Mouse (Mus musculus) stomach, embryonic 14.5 days (tissue): ENCODE results near the gene Npc2. TPM values are rescaled to one million over a fixed set of nuclear protein-coding genes. Genes with fewer than 3 reads are reported as not detected.

ENCODE experiments used
- ATAC-seq: fragments of 200-750 bp; cut with Nextera tagmentation; 2 replicates; pipeline ENCODE4 v1.8.0; 2017; ENCODE audit warnings: low read depth, moderate TSS enrichment; ENCODE audit not compliant: insufficient number of reproducible peaks, insufficient read depth, low FRiP score
- H3K27ac ChIP-seq: fragments of 300-500 bp; sonication (generic); 2 replicates; pipeline ENCODE4 v1.5.1; 2014; ENCODE audit warnings: mild to moderate bottlenecking, low read length, moderate library complexity, mixed read lengths
- H3K27me3 ChIP-seq: fragments of 300-500 bp; sonication (generic); 2 replicates; pipeline ENCODE4 v1.6.1; 2014; ENCODE audit warnings: low read length, control low read depth, mixed read lengths; ENCODE audit not compliant: control insufficient read depth, insufficient read depth
- H3K36me3 ChIP-seq: fragments of 300-500 bp; sonication (generic); 2 replicates; pipeline ENCODE4 v1.6.1; 2014; ENCODE audit warnings: mild to moderate bottlenecking, control low read depth, low read length, moderate library complexity, mixed read lengths; ENCODE audit not compliant: control insufficient read depth, insufficient read depth
- H3K4me1 ChIP-seq: fragments of 300-500 bp; sonication (generic); 2 replicates; pipeline ENCODE4 v1.6.1; 2014; ENCODE audit warnings: low read length, control low read depth, mixed read lengths; ENCODE audit not compliant: control insufficient read depth, insufficient read depth
- H3K4me2 ChIP-seq: fragments of 300-500 bp; sonication (generic); replicated peaks from 2 replicates; pipeline ENCODE4 v1.6.1; 2014; ENCODE audit warnings: low read depth, low read length, control low read depth
- H3K4me3 ChIP-seq: fragments of 300-500 bp; sonication (generic); 2 replicates; pipeline ENCODE4 v1.5.1; 2014; ENCODE audit warnings: low read depth, low read length, control low read depth
- H3K9ac ChIP-seq: fragments of 300-500 bp; sonication (generic); replicated peaks from 2 replicates; pipeline ENCODE4 v1.6.1; 2014; ENCODE audit warnings: low read depth, mild to moderate bottlenecking, control low read depth, low read length, moderate library complexity, mixed read lengths
- H3K9me3 ChIP-seq: fragments of 300-500 bp; sonication (generic); 2 replicates; pipeline ENCODE4 v1.6.1; 2016; ENCODE audit warnings: low read depth, low read length, control low read depth; ENCODE audit not compliant: control insufficient read depth
- WGBS: fragments of 180-500 bp; shearing (Covaris S2); extraction: QIAGEN DNeasy Blood & Tissue Kit; methylation state at CpG from one replicate; pipeline ENCODE4 v1.1.7; 2014; 5-methylcytosine and 5-hydroxymethylcytosine counted together
- polyA plus RNA-seq: library from polyadenylated mRNA; unstranded; fragments of >200 nt; fragmentation: Nextera tagmentation; extraction: Ambion mirVana; gene quantifications from 2 replicates; pipeline ENCODE4 v1.2.1, GENCODE M21; 2014

Gene Npc2
- polyA plus RNA-seq, 1 experiment from 2014 or later, result 66.2 TPM

- H3K9ac ChIP-seq, result no peak overlapping the region
- ATAC-seq, result no peak
- WGBS, result 83% methylated on average over 6 of the region's 6 CpGs
Observed at GRCm38 (mm10) chr12:84809033-84809432, 36.1 kb upstream of the Npc2 start.

GRCm38 (mm10) chr12:84807351-84807750, 34.4 kb upstream of the Npc2 start:
- 79% methylated on average over 13 of the region's 13 CpGs for WGBS
- H3K9me3 ChIP-seq, result no peaks in the 10 kb centered on the region
- no peaks in the 10 kb centered on the region for H3K36me3 ChIP-seq
- H3K4me2 ChIP-seq, result no peak overlapping the region
- ATAC-seq, result no peak
- no peak overlapping the region for H3K4me3 ChIP-seq
- H3K9ac ChIP-seq, result no peak overlapping the region
- 0 out of 2 replicates have a peak, but pooled peaks cover 3% of the 10 kb centered on the region for H3K4me1 ChIP-seq
- no peak overlapping the region for H3K27ac ChIP-seq
- H3K27me3 ChIP-seq, result no peaks in the 10 kb centered on the region

More at GRCm38 (mm10) chr12:84809033-84809432, 36.1 kb upstream of the Npc2 start:
- H3K4me3 ChIP-seq, result no peak overlapping the region
- H3K27ac ChIP-seq, result no peak overlapping the region
- H3K36me3 ChIP-seq, result no peaks in the 10 kb centered on the region
- H3K4me2 ChIP-seq, result no peak overlapping the region
- 0 out of 2 replicates have a peak, but pooled peaks cover 3% of the 10 kb centered on the region for H3K4me1 ChIP-seq
- no peaks in the 10 kb centered on the region for H3K9me3 ChIP-seq
- H3K27me3 ChIP-seq, result no peaks in the 10 kb centered on the region

GRCm38 (mm10) chr12:84806726-84807125, 33.8 kb upstream of the Npc2 start:
- 49% methylated on average over 5 of the region's 5 CpGs for WGBS
- Histone ChIP-seq H3K4me2 (no peak overlapping the region), H3K4me3 (no peak overlapping the region), H3K4me1 (0 out of 2 replicates have a peak, but pooled peaks cover 3% of the 10 kb centered on the region), H3K27me3 (no peaks in the 10 kb centered on the region), H3K27ac (no peak overlapping the region), H3K9ac (no peak overlapping the region), H3K9me3 (no peaks in the 10 kb centered on the region), H3K36me3 (no peaks in the 10 kb centered on the region)
- ATAC-seq, result no peak

- ATAC-seq, result no peak
- Histone ChIP-seq H3K4me1 (0 out of 2 replicates have a peak, but pooled peaks cover 3% of the 10 kb centered on the region), H3K27ac (no peak overlapping the region), H3K9me3 (no peaks in the 10 kb centered on the region), H3K4me2 (no peak overlapping the region), H3K4me3 (no peak overlapping the region), H3K36me3 (no peaks in the 10 kb centered on the region), H3K9ac (no peak overlapping the region), H3K27me3 (no peaks in the 10 kb centered on the region)
- 77% methylated on average over 1 of the region's 1 CpGs for WGBS
Observed at GRCm38 (mm10) chr12:84806010-84806409, 33.1 kb upstream of the Npc2 start.

- no peak overlapping the region for H3K9ac ChIP-seq
- no peak overlapping the region for H3K4me3 ChIP-seq
- no peak overlapping the region for H3K4me2 ChIP-seq
- WGBS, result 53% methylated on average over 9 of the region's 9 CpGs
- H3K4me1 ChIP-seq, result peaks cover 6% of the 10 kb centered on the region; the same call in 1 of the 2 replicates
- ATAC-seq, result peak; percentile 85
- no peaks in the 10 kb centered on the region for H3K9me3 ChIP-seq
- H3K27ac ChIP-seq, result no peak overlapping the region
- H3K36me3 ChIP-seq, result no peaks in the 10 kb centered on the region
- no peaks in the 10 kb centered on the region for H3K27me3 ChIP-seq
Observed at GRCm38 (mm10) chr12:84805228-84805842, 32.4 kb upstream of the Npc2 start.

GRCm38 (mm10) chr12:84802625-84803024, 29.7 kb upstream of the Npc2 start:
- ATAC-seq, result no peak
- no peak overlapping the region for H3K4me3 ChIP-seq
- no peaks in the 10 kb centered on the region for H3K36me3 ChIP-seq
- no peaks in the 10 kb centered on the region for H3K9me3 ChIP-seq
- no peak overlapping the region for H3K9ac ChIP-seq
- 81% methylated on average over 3 of the region's 3 CpGs for WGBS
- no peak overlapping the region for H3K4me2 ChIP-seq
- H3K27ac ChIP-seq, result no peak overlapping the region
- H3K4me1 ChIP-seq, result peaks cover 6% of the 10 kb centered on the region; the same call in 1 of the 2 replicates
- H3K27me3 ChIP-seq, result no peaks in the 10 kb centered on the region

GRCm38 (mm10) chr12:84801532-84802110, 28.7 kb upstream of the Npc2 start:
- H3K4me2 ChIP-seq, result no peak overlapping the region
- H3K4me3 ChIP-seq, result no peak overlapping the region
- WGBS, result 80% methylated on average over 13 of the region's 13 CpGs
- H3K27ac ChIP-seq, result no peak overlapping the region
- H3K27me3 ChIP-seq, result no peaks in the 10 kb centered on the region
- no peaks in the 10 kb centered on the region for H3K9me3 ChIP-seq
- peaks cover 6% of the 10 kb centered on the region; the same call in 1 of the 2 replicates for H3K4me1 ChIP-seq
- ATAC-seq, result no peak
- H3K9ac ChIP-seq, result no peak overlapping the region
- H3K36me3 ChIP-seq, result no peaks in the 10 kb centered on the region

- no peaks in the 10 kb centered on the region for H3K36me3 ChIP-seq
- ATAC-seq, result no peak
- no peaks in the 10 kb centered on the region for H3K27me3 ChIP-seq
- H3K4me1 ChIP-seq, result peaks cover 6% of the 10 kb centered on the region; the same call in 1 of the 2 replicates
- WGBS, result 45% methylated on average over 4 of the region's 4 CpGs
- H3K27ac ChIP-seq, result no peak overlapping the region
- no peak overlapping the region for H3K4me3 ChIP-seq
- H3K4me2 ChIP-seq, result no peak overlapping the region
- H3K9me3 ChIP-seq, result no peaks in the 10 kb centered on the region
- H3K9ac ChIP-seq, result no peak overlapping the region
Observed at GRCm38 (mm10) chr12:84800419-84800818, 27.5 kb upstream of the Npc2 start.
